Mouse (Mus musculus): ENCODE measurements around the gene Srebf2. TPM values are rescaled to one million over a fixed set of nuclear protein-coding genes. Genes with fewer than 3 reads are reported as not detected.

Gene Srebf2
- polyA plus RNA-seq, 1 experiment: 410 TPM

- WGBS: 26% methylated on average over 11 of the region's 11 CpGs
- DNase-seq: no peak
- no peak for TF ChIP-seq POLR2A (IDR thresholded peaks at IDR 0.05; ENCODE audit: control insufficient read depth, extremely low read depth, insufficient read depth, low read length, poor library complexity)
- no peak for TF ChIP-seq CTCF (IDR thresholded peaks at IDR 0.05; ENCODE audit: borderline replicate concordance, control insufficient read depth, extremely low read depth, insufficient read depth, low read length, poor library complexity)
- peaks cover 29% of the 10 kb centered on the region for H3K4me1 ChIP-seq (replicated peaks; ENCODE audit: control insufficient read depth, insufficient read depth, low read length)
- no peak overlapping the region for H3K4me3 ChIP-seq (ENCODE audit: control insufficient read depth, insufficient read depth, low read length)
- H3K36me3 ChIP-seq (ENCODE audit: control insufficient read depth, insufficient read depth, low read length): no peaks in the 10 kb centered on the region
- H3K27me3 ChIP-seq (ENCODE audit: control insufficient read depth, insufficient read depth, low read length): no peaks in the 10 kb centered on the region
- H3K27ac ChIP-seq (ENCODE audit: control insufficient read depth, insufficient read depth, low read length): peak overlapping the region; percentile 63
These were observed 871 bp upstream of the Srebf2 start for GRCm38 (mm10) chr15:82145851-82146769.

- no peak; the same call in 1 of the 2 replicates for TF ChIP-seq CTCF (IDR thresholded peaks at IDR 0.05; ENCODE audit: borderline replicate concordance, control insufficient read depth, extremely low read depth, insufficient read depth, low read length, poor library complexity)
- TF ChIP-seq POLR2A (IDR thresholded peaks at IDR 0.05; ENCODE audit: control insufficient read depth, extremely low read depth, insufficient read depth, low read length, poor library complexity): no peak
- Histone ChIP-seq H3K4me1 (replicated peaks; ENCODE audit: control insufficient read depth, insufficient read depth, low read length) (peaks cover 24% of the 10 kb centered on the region), H3K36me3 (ENCODE audit: control insufficient read depth, insufficient read depth, low read length) (no peaks in the 10 kb centered on the region), H3K27me3 (ENCODE audit: control insufficient read depth, insufficient read depth, low read length) (no peaks in the 10 kb centered on the region), H3K4me3 (ENCODE audit: control insufficient read depth, insufficient read depth, low read length) (peak overlapping the region; percentile 85), H3K27ac (ENCODE audit: control insufficient read depth, insufficient read depth, low read length) (0 out of 2 replicates have a peak overlapping the region, but pooled peaks have one; percentile 6)
- WGBS: 1% methylated on average over 48 of the region's 50 CpGs
- DNase-seq: peak; percentile 46
These were observed 680 bp downstream of the Srebf2 start for GRCm38 (mm10) chr15:82147611-82148111.

- no peak for DNase-seq
- TF ChIP-seq POLR2A (IDR thresholded peaks at IDR 0.05; ENCODE audit: control insufficient read depth, extremely low read depth, insufficient read depth, low read length, poor library complexity): no peak
- TF ChIP-seq CTCF (IDR thresholded peaks at IDR 0.05; ENCODE audit: borderline replicate concordance, control insufficient read depth, extremely low read depth, insufficient read depth, low read length, poor library complexity): no peak
- H3K27ac ChIP-seq (ENCODE audit: control insufficient read depth, insufficient read depth, low read length): no peak overlapping the region
- H3K27me3 ChIP-seq (ENCODE audit: control insufficient read depth, insufficient read depth, low read length): no peaks in the 10 kb centered on the region
- WGBS: 9% methylated on average over 9 of the region's 9 CpGs
- peak overlapping the region; percentile 24 for H3K4me3 ChIP-seq (ENCODE audit: control insufficient read depth, insufficient read depth, low read length)
- no peaks in the 10 kb centered on the region for H3K36me3 ChIP-seq (ENCODE audit: control insufficient read depth, insufficient read depth, low read length)
- H3K4me1 ChIP-seq (replicated peaks; ENCODE audit: control insufficient read depth, insufficient read depth, low read length): peaks cover 28% of the 10 kb centered on the region
These were observed 1.5 kb downstream of the Srebf2 start for GRCm38 (mm10) chr15:82148510-82148911.

GRCm38 (mm10) chr15:82150042-82150441 is 3.1 kb downstream of the Srebf2 start:
- no peak overlapping the region for H3K27ac ChIP-seq (ENCODE audit: control insufficient read depth, insufficient read depth, low read length)
- no peaks in the 10 kb centered on the region for H3K36me3 ChIP-seq (ENCODE audit: control insufficient read depth, insufficient read depth, low read length)
- H3K27me3 ChIP-seq (ENCODE audit: control insufficient read depth, insufficient read depth, low read length): no peaks in the 10 kb centered on the region
- no peak for DNase-seq
- no peak overlapping the region for H3K4me3 ChIP-seq (ENCODE audit: control insufficient read depth, insufficient read depth, low read length)
- H3K4me1 ChIP-seq (replicated peaks; ENCODE audit: control insufficient read depth, insufficient read depth, low read length): peaks cover 31% of the 10 kb centered on the region
- TF ChIP-seq CTCF (IDR thresholded peaks at IDR 0.05; ENCODE audit: borderline replicate concordance, control insufficient read depth, extremely low read depth, insufficient read depth, low read length, poor library complexity): no peak
- no peak for TF ChIP-seq POLR2A (IDR thresholded peaks at IDR 0.05; ENCODE audit: control insufficient read depth, extremely low read depth, insufficient read depth, low read length, poor library complexity)

- Histone ChIP-seq H3K27me3 (ENCODE audit: control insufficient read depth, insufficient read depth, low read length) (no peaks in the 10 kb centered on the region), H3K36me3 (ENCODE audit: control insufficient read depth, insufficient read depth, low read length) (no peaks in the 10 kb centered on the region), H3K4me1 (replicated peaks; ENCODE audit: control insufficient read depth, insufficient read depth, low read length) (peaks cover 29% of the 10 kb centered on the region), H3K4me3 (ENCODE audit: control insufficient read depth, insufficient read depth, low read length) (no peak overlapping the region), H3K27ac (ENCODE audit: control insufficient read depth, insufficient read depth, low read length) (no peak overlapping the region)
- DNase-seq: no peak
- WGBS: 62% methylated on average over 4 of the region's 4 CpGs
- TF ChIP-seq CTCF (IDR thresholded peaks at IDR 0.05; ENCODE audit: borderline replicate concordance, control insufficient read depth, extremely low read depth, insufficient read depth, low read length, poor library complexity) (no peak), POLR2A (IDR thresholded peaks at IDR 0.05; ENCODE audit: control insufficient read depth, extremely low read depth, insufficient read depth, low read length, poor library complexity) (no peak)
These were observed 4.2 kb downstream of the Srebf2 start for GRCm38 (mm10) chr15:82151176-82151575.

GRCm38 (mm10) chr15:82152022-82152421 is 5.0 kb downstream of the Srebf2 start:
- Histone ChIP-seq H3K36me3 (ENCODE audit: control insufficient read depth, insufficient read depth, low read length) (no peaks in the 10 kb centered on the region), H3K27ac (ENCODE audit: control insufficient read depth, insufficient read depth, low read length) (peak overlapping the region; percentile 28; the same call in 1 of the 2 replicates), H3K27me3 (ENCODE audit: control insufficient read depth, insufficient read depth, low read length) (no peaks in the 10 kb centered on the region), H3K4me3 (ENCODE audit: control insufficient read depth, insufficient read depth, low read length) (no peak overlapping the region), H3K4me1 (replicated peaks; ENCODE audit: control insufficient read depth, insufficient read depth, low read length) (peaks cover 32% of the 10 kb centered on the region)
- no peak for DNase-seq
- WGBS: 42% methylated on average over 12 of the region's 12 CpGs
- TF ChIP-seq POLR2A (IDR thresholded peaks at IDR 0.05; ENCODE audit: control insufficient read depth, extremely low read depth, insufficient read depth, low read length, poor library complexity): no peak
- TF ChIP-seq CTCF (IDR thresholded peaks at IDR 0.05; ENCODE audit: borderline replicate concordance, control insufficient read depth, extremely low read depth, insufficient read depth, low read length, poor library complexity): no peak
